ENCODE assay signal across 8 mouse cellular contexts in the genomic region with DNA sequence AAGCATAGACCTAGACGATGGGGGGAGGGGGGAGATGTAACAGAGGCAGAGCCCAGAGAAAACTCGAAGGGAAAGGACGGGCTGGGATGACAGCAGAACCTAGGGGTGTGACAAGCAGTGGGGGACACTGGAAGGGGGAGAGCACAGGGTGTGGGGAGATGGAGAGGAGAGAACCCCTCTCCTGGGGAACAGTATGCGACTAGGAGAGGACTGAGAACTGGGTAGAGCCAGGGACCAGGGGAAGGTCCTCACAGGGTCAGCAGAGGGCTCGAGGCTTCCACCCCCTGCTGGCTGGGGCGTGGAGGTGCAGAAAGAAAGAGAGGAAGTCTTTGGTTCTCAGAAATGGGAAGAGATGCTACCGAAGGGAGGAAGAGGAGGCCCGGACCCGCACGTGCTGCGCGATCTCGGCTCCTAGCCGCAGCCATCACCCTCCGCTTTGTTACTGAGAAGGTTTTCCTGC. TPM values are rescaled to one million over a fixed set of nuclear protein-coding genes. Genes with fewer than 3 reads are reported as not detected.
DNase-seq lines count a peak whose midpoint lies in the region; ATAC-seq lines count a peak whose summit lies in the region.

No protein-coding gene starts in this region.

- no peaks in the 10 kb centered on the region for H3K36me3 ChIP-seq in forebrain, embryonic 10.5 days (replicated peaks)
- H3K36me3 ChIP-seq in hindbrain, embryonic 16.5 days (ENCODE audit: control insufficient read depth, insufficient read depth, low read length), result no peaks in the 10 kb centered on the region
- no peaks in the 10 kb centered on the region for H3K36me3 ChIP-seq in neural tube, embryonic 13.5 days

- peaks cover 46% of the 10 kb centered on the region for H3K4me1 ChIP-seq in forebrain, embryonic 10.5 days
- peaks cover 37% of the 10 kb centered on the region for H3K4me1 ChIP-seq in hindbrain, embryonic 16.5 days (ENCODE audit: control insufficient read depth, insufficient read depth, low read depth, low read length)
- peaks cover 45% of the 10 kb centered on the region for H3K4me1 ChIP-seq in neural tube, embryonic 13.5 days (replicated peaks)

- H3K9me3 ChIP-seq in forebrain, embryonic 10.5 days, result no peaks in the 10 kb centered on the region
- no peaks in the 10 kb centered on the region for H3K9me3 ChIP-seq in hindbrain, embryonic 16.5 days (ENCODE audit: control insufficient read depth, low read length)
- no peaks in the 10 kb centered on the region for H3K9me3 ChIP-seq in neural tube, embryonic 13.5 days

- ATAC-seq in hindbrain, embryonic 16.5 days, result no peak
- ATAC-seq in neural tube, embryonic 13.5 days (ENCODE audit: low read depth), result no peak
- ATAC-seq in frontal cortex, adult (ENCODE audit: low TSS enrichment), result no peak

- no peak overlapping the region for H3K27ac ChIP-seq in forebrain, embryonic 10.5 days
- no peak overlapping the region for H3K27ac ChIP-seq in hindbrain, embryonic 16.5 days (ENCODE audit: low read depth, low read length)
- no peak overlapping the region for H3K27ac ChIP-seq in neural tube, embryonic 13.5 days (replicated peaks)

- peaks cover 96% of the 10 kb centered on the region for H3K27me3 ChIP-seq in forebrain, embryonic 10.5 days (ENCODE audit: poor library complexity, severe bottlenecking)
- H3K27me3 ChIP-seq in hindbrain, embryonic 16.5 days (replicated peaks; ENCODE audit: control insufficient read depth, insufficient read depth, low read length), result peaks cover 9% of the 10 kb centered on the region
- H3K27me3 ChIP-seq in neural tube, embryonic 13.5 days, result peaks cover 46% of the 10 kb centered on the region

- 0% methylated on average over 15 of the region's 15 CpGs for WGBS in forebrain, embryonic 10.5 days
- 1% methylated on average over 15 of the region's 15 CpGs for WGBS in hindbrain, embryonic 16.5 days
- WGBS in neural tube, embryonic 13.5 days, result 2% methylated on average over 15 of the region's 15 CpGs

- peak; percentile 13 to 26 for DNase-seq in left cerebral cortex, adult 18-20 months (ENCODE audit: low spot score in 2 of 2)
- DNase-seq in left cerebral cortex, adult 9 months (ENCODE audit: low spot score in 2 of 2), result no peak
- DNase-seq in adrenal gland, postnatal 25 days, result peak; percentile 34
- DNase-seq in forebrain, embryonic 10.5 days (ENCODE audit: extremely low spot score, low spot score), result peak; percentile 61
- DNase-seq in lung, adult 18-20 months, result peak; percentile 32 to 36

- peak overlapping the region; percentile 33 for H3K9ac ChIP-seq in hindbrain, embryonic 16.5 days (ENCODE audit: low read depth, low read length)
- peak overlapping the region; percentile 54 for H3K9ac ChIP-seq in neural tube, embryonic 13.5 days

- peak overlapping the region; percentile 59 for H3K4me2 ChIP-seq in hindbrain, embryonic 16.5 days (ENCODE audit: low read length)
- H3K4me2 ChIP-seq in neural tube, embryonic 13.5 days, result peak overlapping the region; percentile 76

- peak overlapping the region; percentile 41 for H3K4me3 ChIP-seq in forebrain, embryonic 10.5 days
- H3K4me3 ChIP-seq in hindbrain, embryonic 16.5 days (ENCODE audit: low read length), result peak overlapping the region; percentile 31
- peak overlapping the region; percentile 26 for H3K4me3 ChIP-seq in neural tube, embryonic 13.5 days

RNA-seq across cellular contexts. Expression of gene Pou2f2, which starts 1.8 kb away (rescaled TPM):
- total RNA-seq in left cerebral cortex, adult 18-20 months (2021), result 10 to 100 TPM in 1 of 2 experiments, 1 to 10 TPM in 1; 7.7 to 12.9 TPM
- total RNA-seq in adrenal gland, postnatal 25 days (2021), result 0.67 and 1.0 TPM in 2 replicates
- polyA plus RNA-seq in forebrain, embryonic 10.5 days (2016; fragmentation: Nextera tagmentation; extraction: Ambion mirVana), result 5.5 and 7.0 TPM in 2 replicates
- 19.8 and 28.7 TPM in 2 replicates for polyA plus RNA-seq in hindbrain, embryonic 16.5 days (2015; fragmentation: Nextera tagmentation; extraction: Ambion mirVana)
- 28.0 and 29.4 TPM in 2 replicates for polyA plus RNA-seq in neural tube, embryonic 13.5 days (2015; fragmentation: Nextera tagmentation; extraction: Ambion mirVana)

RNA-seq across cellular contexts. Expression of gene Dedd2, which starts 39.1 kb away (rescaled TPM):
- 10 to 100 TPM; 24.2 to 26.7 TPM for total RNA-seq in left cerebral cortex, adult 18-20 months (2021)
- total RNA-seq in adrenal gland, postnatal 25 days (2021), result 17.5 and 18.0 TPM in 2 replicates
- 8.8 and 10.7 TPM in 2 replicates for polyA plus RNA-seq in forebrain, embryonic 10.5 days (2016; fragmentation: Nextera tagmentation; extraction: Ambion mirVana)
- 14.2 and 14.8 TPM in 2 replicates for polyA plus RNA-seq in hindbrain, embryonic 16.5 days (2015; fragmentation: Nextera tagmentation; extraction: Ambion mirVana)
- polyA plus RNA-seq in neural tube, embryonic 13.5 days (2015; fragmentation: Nextera tagmentation; extraction: Ambion mirVana), result 16.6 and 17.7 TPM in 2 replicates

RNA-seq across cellular contexts. Expression of gene Zfp526, which starts 39.9 kb away (rescaled TPM):
- 10 to 100 TPM; 10.6 to 11.4 TPM for total RNA-seq in left cerebral cortex, adult 18-20 months (2021)
- total RNA-seq in adrenal gland, postnatal 25 days (2021), result 14.6 and 16.0 TPM in 2 replicates
- polyA plus RNA-seq in forebrain, embryonic 10.5 days (2016; fragmentation: Nextera tagmentation; extraction: Ambion mirVana), result 2.6 and 2.9 TPM in 2 replicates
- 1.6 and 1.8 TPM in 2 replicates for polyA plus RNA-seq in hindbrain, embryonic 16.5 days (2015; fragmentation: Nextera tagmentation; extraction: Ambion mirVana)
- polyA plus RNA-seq in neural tube, embryonic 13.5 days (2015; fragmentation: Nextera tagmentation; extraction: Ambion mirVana), result 2.0 and 2.1 TPM in 2 replicates

RNA-seq across cellular contexts. Expression of gene Gsk3a, which starts 56.3 kb away (rescaled TPM):
- total RNA-seq in left cerebral cortex, adult 18-20 months (2021), result 100 to 1,000 TPM; 215 to 224 TPM
- total RNA-seq in adrenal gland, postnatal 25 days (2021), result 97.4 and 108 TPM in 2 replicates
- 10.7 and 10.8 TPM in 2 replicates for polyA plus RNA-seq in forebrain, embryonic 10.5 days (2016; fragmentation: Nextera tagmentation; extraction: Ambion mirVana)
- polyA plus RNA-seq in hindbrain, embryonic 16.5 days (2015; fragmentation: Nextera tagmentation; extraction: Ambion mirVana), result 13.0 and 16.4 TPM in 2 replicates
- polyA plus RNA-seq in neural tube, embryonic 13.5 days (2015; fragmentation: Nextera tagmentation; extraction: Ambion mirVana), result 16.5 and 16.8 TPM in 2 replicates

Comparison
In these comparisons a context has a peak if more than half of its experiments do, and no peak if none do; other contexts are left out.
1. DNase-seq: peak in left cerebral cortex, adult 18-20 months (2 of 2), adrenal gland, postnatal 25 days (single experiment), forebrain, embryonic 10.5 days (single experiment) and lung, adult 18-20 months (2 of 2); none in left cerebral cortex, adult 9 months (0 of 2).
2. Peak in every context shown above with its lines, with median percentiles within 50 percentile points of each other: H3K4me3 ChIP-seq.